Mouse (Mus musculus) stomach, postnatal 0 days (tissue): ENCODE data around the gene Dnaic2.

Experiments used
- CTCF ChIP-seq: IDR thresholded peaks from 2 replicates; pipeline ENCODE4 v1.5.1; 2016; ENCODE audit warnings: antibody characterized with exemption, low read depth, mild to moderate bottlenecking, moderate library complexity
- EP300 ChIP-seq: optimal IDR thresholded peaks from 2 replicates; pipeline ENCODE3; 2016; ENCODE audit warnings: antibody characterized with exemption

DNA sequence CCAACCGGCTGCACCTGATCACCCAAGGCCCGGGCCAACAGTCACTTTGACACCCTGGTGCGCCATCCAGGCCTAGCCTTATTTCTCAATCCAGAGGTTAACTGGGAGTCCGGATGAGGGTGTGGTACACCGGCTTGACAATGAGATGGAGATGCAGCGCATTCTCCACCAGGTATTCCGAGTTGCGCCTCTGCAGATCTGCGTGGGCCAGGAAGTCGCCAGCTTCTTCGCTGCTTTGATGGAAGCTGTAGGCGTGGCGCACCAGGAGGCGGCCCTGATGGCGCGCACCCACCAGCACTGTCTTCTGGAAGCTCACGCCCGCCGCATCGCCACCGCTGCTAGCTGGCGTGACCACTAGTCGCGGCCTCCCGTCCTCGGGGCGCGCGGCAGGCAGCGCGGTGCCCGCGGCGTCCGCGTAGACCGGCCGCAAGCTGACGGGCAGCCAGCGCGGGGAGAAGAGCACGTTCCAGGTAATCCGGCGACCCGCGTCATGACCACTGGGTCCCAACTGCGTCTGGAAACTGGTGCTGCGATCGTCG is 64.2 kb downstream of the Dnaic2 start:
- no peak for TF ChIP-seq CTCF
- no peak for TF ChIP-seq EP300
